In the genomic region with DNA sequence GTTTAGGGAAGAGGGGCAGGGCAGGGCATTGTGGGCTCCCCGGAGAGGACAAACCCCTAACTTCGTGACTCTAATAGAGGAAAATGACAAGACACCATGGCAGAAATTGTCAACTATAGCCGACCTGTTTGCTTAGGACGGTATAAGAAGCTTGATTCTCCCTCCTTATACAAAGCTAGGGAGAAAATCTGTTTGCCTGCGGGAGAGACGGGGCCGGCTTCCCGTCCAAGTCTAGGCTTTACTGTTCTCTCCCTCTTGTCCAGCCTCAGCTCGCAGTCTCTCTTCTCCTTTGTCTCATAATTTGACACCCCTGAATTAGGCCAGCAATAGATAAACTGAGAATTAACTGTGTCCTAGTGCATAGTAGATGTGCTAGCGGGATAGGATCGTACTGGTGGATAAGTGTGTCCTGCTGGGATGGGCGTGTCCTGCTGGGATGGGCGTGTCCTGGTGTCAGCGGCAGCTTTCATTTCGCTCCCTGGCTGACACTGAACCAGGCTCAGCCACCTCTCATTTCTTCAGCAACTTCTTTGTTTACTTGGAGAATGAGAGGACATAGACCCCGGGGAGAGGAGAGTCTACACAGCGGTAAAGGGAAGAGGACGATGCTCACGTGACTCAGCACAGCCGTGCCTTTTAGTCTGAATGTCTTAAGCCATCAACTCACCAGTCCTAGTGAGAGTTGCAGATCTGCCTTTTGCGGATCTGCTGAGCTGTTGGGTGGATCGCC, we compare ENCODE assay signal across 7 mouse cellular contexts.
DNase-seq lines count a peak whose midpoint lies in the region; ATAC-seq lines count a peak whose summit lies in the region.

No protein-coding gene starts in this region.

- no peaks in the 10 kb centered on the region for H3K9me3 ChIP-seq in forebrain, embryonic 16.5 days (ENCODE audit: control insufficient read depth, low read length)
- H3K9me3 ChIP-seq in hindbrain, embryonic 11.5 days (ENCODE audit: control insufficient read depth, low read length): no peaks in the 10 kb centered on the region

- H3K27me3 ChIP-seq in forebrain, embryonic 16.5 days (replicated peaks; ENCODE audit: control insufficient read depth, insufficient read depth, low read length): no peaks in the 10 kb centered on the region
- no peaks in the 10 kb centered on the region for H3K27me3 ChIP-seq in hindbrain, embryonic 11.5 days (ENCODE audit: control insufficient read depth, insufficient read depth, low read length)

- H3K4me1 ChIP-seq in forebrain, embryonic 16.5 days (replicated peaks; ENCODE audit: control insufficient read depth, insufficient read depth, low read length): peaks cover 6% of the 10 kb centered on the region; the same call in 1 of the 2 replicates
- 0 out of 2 replicates have a peak, but pooled peaks cover 2% of the 10 kb centered on the region for H3K4me1 ChIP-seq in hindbrain, embryonic 11.5 days (replicated peaks; ENCODE audit: control insufficient read depth, insufficient read depth, low read length)

- no peak overlapping the region for H3K27ac ChIP-seq in forebrain, embryonic 16.5 days (ENCODE audit: low read length)
- no peak overlapping the region for H3K27ac ChIP-seq in hindbrain, embryonic 11.5 days (ENCODE audit: low read depth, low read length)

- peak overlapping the region; percentile 40 for H3K9ac ChIP-seq in forebrain, embryonic 16.5 days (replicated peaks; ENCODE audit: low read depth, low read length)
- peak overlapping the region; percentile 34; the same call in 1 of the 2 replicates for H3K9ac ChIP-seq in hindbrain, embryonic 11.5 days (ENCODE audit: low read depth, low read length)

- DNase-seq in ZHBTc4 (ENCODE audit: low read depth, low spot score): peak; percentile 85
- DNase-seq in cerebellum, adult 8-10 months: peak; percentile 1
- DNase-seq in hindbrain, embryonic 11.5 days (ENCODE audit: low spot score): peak; percentile 72
- DNase-seq in left cerebral cortex, adult 11 months (ENCODE audit: low spot score): peak; percentile 4
- DNase-seq in lung, postnatal 4 days: peak; percentile 47 to 64
- DNase-seq in retina, adult 2 months (ENCODE audit: low read depth, low spot score): peak; percentile 15

- H3K4me3 ChIP-seq in forebrain, embryonic 16.5 days (replicated peaks; ENCODE audit: low read length): peak overlapping the region; percentile 50
- peak overlapping the region; percentile 42 for H3K4me3 ChIP-seq in hindbrain, embryonic 11.5 days (ENCODE audit: low read depth, low read length)

- ATAC-seq in forebrain, embryonic 16.5 days: peak; percentile 93
- peak; percentile 90 for ATAC-seq in hindbrain, embryonic 11.5 days (ENCODE audit: low FRiP score)

- no peaks in the 10 kb centered on the region for H3K36me3 ChIP-seq in forebrain, embryonic 16.5 days (ENCODE audit: control insufficient read depth, insufficient read depth)
- H3K36me3 ChIP-seq in hindbrain, embryonic 11.5 days (ENCODE audit: control insufficient read depth, insufficient read depth, low read length): no peaks in the 10 kb centered on the region

- peak overlapping the region; percentile 52 for H3K4me2 ChIP-seq in forebrain, embryonic 16.5 days (ENCODE audit: low read length)
- peak overlapping the region; percentile 53 for H3K4me2 ChIP-seq in hindbrain, embryonic 11.5 days (replicated peaks; ENCODE audit: low read depth, low read length)

- WGBS in forebrain, embryonic 16.5 days: 6% methylated on average over 22 of the region's 22 CpGs
- 8% methylated on average over 22 of the region's 22 CpGs for WGBS in hindbrain, embryonic 11.5 days

Comparison
In these comparisons a context has a peak if more than half of its experiments do, and no peak if none do; other contexts are left out.
1. DNase-seq: peak in every context shown above with its lines; median percentile 85 in ZHBTc4; 72 in hindbrain, embryonic 11.5 days; 56 in lung, postnatal 4 days; 15 in retina, adult 2 months; 4 in left cerebral cortex, adult 11 months; 1 in cerebellum, adult 8-10 months.